Comparison of ENCODE assay signal across 26 mouse cellular contexts in the genomic region with DNA sequence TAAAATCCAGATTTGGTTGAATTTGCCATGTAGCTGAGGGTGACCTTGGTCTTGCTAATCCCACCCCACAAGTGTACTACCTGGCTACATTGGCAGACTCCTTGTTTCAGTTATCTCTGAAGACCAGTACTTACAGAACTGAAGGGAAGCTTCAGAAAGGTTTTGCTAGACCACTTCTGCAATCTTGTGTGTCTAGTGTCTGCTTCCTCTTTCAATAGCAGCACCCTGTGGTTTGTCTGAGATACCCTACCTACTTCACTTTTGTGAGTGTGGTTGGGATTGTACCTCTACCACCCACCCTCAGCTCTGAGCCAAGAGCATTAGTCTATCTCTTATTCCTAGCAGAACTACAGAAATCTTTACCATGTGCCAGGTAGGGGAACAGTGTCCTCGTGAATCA. TPM values are rescaled to one million over a fixed set of nuclear protein-coding genes. Genes with fewer than 3 reads are reported as not detected.
A peak's percentile ranks its signal among the peaks of the same experiment; 100 is the strongest.
DNase-seq lines count a peak whose midpoint lies in the region; ATAC-seq lines count a peak whose summit lies in the region.
"Had no signal": no experiment of that assay in that cellular context is flagged by ENCODE, and none has a peak within 500 bp of the region (broad histone marks: within the 10 kb centered on the region; RNA-seq: fewer than 3 reads in every experiment).

No protein-coding gene starts in this region.

- H3K4me1 ChIP-seq in limb, embryonic 10.5 days, result no peaks in the 10 kb centered on the region
- H3K4me1 ChIP-seq: embryonic facial prominence, embryonic 10.5 days; heart, embryonic 12.5 days; hindbrain, embryonic 12.5 days; limb, embryonic 12.5 days; liver, embryonic 13.5 days; megakaryocyte, embryonic 14.5 days; midbrain, embryonic 15.5 days had no signal

- no peaks in the 10 kb centered on the region for H3K9me3 ChIP-seq in limb, embryonic 10.5 days (replicated peaks)
- H3K9me3 ChIP-seq: embryonic facial prominence, embryonic 10.5 days; heart, embryonic 12.5 days; hindbrain, embryonic 12.5 days; limb, embryonic 12.5 days; liver, embryonic 13.5 days; midbrain, embryonic 15.5 days had no signal

- peak; percentile 97 to 100 for ATAC-seq in hematopoietic stem cell, adult 5-6 weeks (replicated peaks in 1 of 2; ENCODE audit: insufficient read depth in 1 of 2, low FRiP score in 2 of 2, low TSS enrichment in 1 of 2, low read depth in 1 of 2, poor library complexity in 2 of 2, severe bottlenecking in 2 of 2)
- ATAC-seq: forebrain, embryonic 16.5 days; intestine, postnatal 0 days; midbrain, embryonic 15.5 days had no signal

- peak; percentile 6 for DNase-seq in layer of hippocampus, adult 9-10 months (ENCODE audit: low spot score)
- no peak for DNase-seq in layer of hippocampus, postnatal 36 days
- DNase-seq in spleen, postnatal 36 days (ENCODE audit: low spot score in 2 of 2), result peak; percentile 4 to 11
- no peak for DNase-seq in spleen, adult 18-20 months
- peak; percentile 9 for DNase-seq in splenic B cell, adult 2 months (ENCODE audit: low read depth, low spot score)
- no peak for DNase-seq in gastrocnemius, postnatal 25 days
- DNase-seq in limb, embryonic 10.5 days (ENCODE audit: low spot score), result no peak
- DNase-seq: adrenal gland, postnatal 14 days; cerebellum, adult 9-10 months; gastrocnemius, postnatal 10 days; heart, adult 18-20 months; heart, postnatal 10 days; kidney, postnatal 4 days; liver, embryonic 13.5 days; lung, embryonic 14.5 days; thymus, postnatal 14 days had no signal

- no peaks in the 10 kb centered on the region for H3K36me3 ChIP-seq in splenic B cell, adult 2 months (ENCODE audit: control insufficient read depth, insufficient read depth, low read length, poor library complexity, severe bottlenecking)
- H3K36me3 ChIP-seq in limb, embryonic 10.5 days, result no peaks in the 10 kb centered on the region
- H3K36me3 ChIP-seq: embryonic facial prominence, embryonic 10.5 days; G1E; heart, embryonic 12.5 days; hindbrain, embryonic 12.5 days; limb, embryonic 12.5 days; liver, embryonic 13.5 days; midbrain, embryonic 15.5 days had no signal

- 89% methylated on average over 1 of the region's 1 CpGs for WGBS in limb, embryonic 10.5 days

- H3K27ac ChIP-seq in limb, embryonic 10.5 days, result no peak overlapping the region
- H3K27ac ChIP-seq: embryonic facial prominence, embryonic 10.5 days; hindbrain, embryonic 12.5 days; limb, embryonic 12.5 days; liver, embryonic 13.5 days; midbrain, embryonic 15.5 days had no signal

- H3K27me3 ChIP-seq in splenic B cell, adult 2 months (ENCODE audit: control insufficient read depth, insufficient read depth, low read length, poor library complexity, severe bottlenecking), result no peaks in the 10 kb centered on the region; the same call in 1 of the 2 replicates
- no peaks in the 10 kb centered on the region for H3K27me3 ChIP-seq in limb, embryonic 10.5 days (ENCODE audit: low read depth, poor library complexity, severe bottlenecking)
- H3K27me3 ChIP-seq: heart, embryonic 12.5 days; hindbrain, embryonic 12.5 days; limb, embryonic 12.5 days; liver, embryonic 13.5 days; megakaryocyte, embryonic 14.5 days; midbrain, embryonic 15.5 days had no signal

- H3K4me3 ChIP-seq in limb, embryonic 10.5 days, result no peak overlapping the region
- H3K4me3 ChIP-seq: embryonic facial prominence, embryonic 10.5 days; heart, embryonic 12.5 days; hindbrain, embryonic 12.5 days; limb, embryonic 12.5 days; liver, embryonic 13.5 days; megakaryocyte, embryonic 14.5 days; midbrain, embryonic 15.5 days had no signal

RNA-seq across cellular contexts. Expression of gene Cldn1, which starts 22.8 kb away (rescaled TPM):
- 1 to 10 TPM in 1 of 2 experiments, under 1 TPM in 1; 0.85 to 1.4 TPM for total RNA-seq in layer of hippocampus, postnatal 36 days (2021)
- 0.50 and 1.6 TPM in 2 replicates for total RNA-seq in hematopoietic stem cell, adult 5-6 weeks (2017)
- 1 to 10 TPM; 2.3 to 2.9 TPM for total RNA-seq in gastrocnemius, postnatal 25 days (2021)
- 2.8 and 3.5 TPM in 2 replicates for polyA plus RNA-seq in limb, embryonic 10.5 days (2016; fragmentation: Nextera tagmentation; extraction: Ambion mirVana)
- polyA plus RNA-seq: G1E had no signal

Comparison
In these comparisons a context has a peak if more than half of its experiments do, and no peak if none do; other contexts are left out.
1. DNase-seq: peak in layer of hippocampus, adult 9-10 months (single experiment), spleen, postnatal 36 days (2 of 2) and splenic B cell, adult 2 months (single experiment); none in layer of hippocampus, postnatal 36 days (0 of 2), spleen, adult 18-20 months (0 of 2), gastrocnemius, postnatal 25 days (single experiment) and limb, embryonic 10.5 days (single experiment).